Mouse (Mus musculus) lung, embryonic 14.5 days (tissue): ENCODE measurements around the gene Gper1. TPM values are rescaled to one million over a fixed set of nuclear protein-coding genes. Genes with fewer than 3 reads are reported as not detected.

Experiments
- ATAC-seq: fragments of 200-750 bp; cut with Nextera tagmentation; 2 replicates; pipeline ENCODE4 v1.8.0; 2017; ENCODE audit warnings: mild to moderate bottlenecking, moderate TSS enrichment, moderate library complexity; ENCODE audit not compliant: insufficient read depth
- DNase-seq: peaks from one replicate; pipeline ENCODE4 v3.0.0-alpha.2; 2015
- H3K27ac ChIP-seq: fragments of 300-500 bp; sonication (generic); 2 replicates; pipeline ENCODE4 v1.5.1; 2014; ENCODE audit warnings: low read depth, mild to moderate bottlenecking, moderate library complexity
- H3K27me3 ChIP-seq: fragments of 300-500 bp; sonication (generic); 2 replicates; pipeline ENCODE4 v1.6.1; 2014; ENCODE audit warnings: low read length, control low read depth; ENCODE audit not compliant: insufficient read depth
- H3K36me3 ChIP-seq: fragments of 300-500 bp; sonication (generic); 2 replicates; pipeline ENCODE4 v1.6.1; 2014; ENCODE audit warnings: control low read depth; ENCODE audit not compliant: insufficient read depth
- H3K4me1 ChIP-seq: fragments of 300-500 bp; sonication (generic); 2 replicates; pipeline ENCODE4 v1.6.1; 2014; ENCODE audit warnings: antibody characterized with exemption, control low read depth; ENCODE audit not compliant: insufficient read depth
- H3K4me2 ChIP-seq: fragments of 300-500 bp; sonication (generic); 2 replicates; pipeline ENCODE4 v1.6.1; 2014; ENCODE audit warnings: mild to moderate bottlenecking
- H3K4me3 ChIP-seq: fragments of 300-500 bp; sonication (generic); 2 replicates; pipeline ENCODE4 v1.5.1; 2014; ENCODE audit warnings: low read depth, low read length
- H3K9ac ChIP-seq: fragments of 300-500 bp; sonication (generic); 2 replicates; pipeline ENCODE4 v1.6.1; 2014
- H3K9me3 ChIP-seq: fragments of 300-500 bp; sonication (generic); 2 replicates; pipeline ENCODE4 v1.6.1; 2016; ENCODE audit warnings: low read depth, low read length, control low read depth
- CTCF ChIP-seq: IDR thresholded peaks from 2 replicates; pipeline ENCODE4 v1.5.1; 2016; ENCODE audit warnings: antibody characterized with exemption, low read depth
- WGBS: fragments of 180-500 bp; shearing (Covaris S2); extraction: QIAGEN DNeasy Blood & Tissue Kit; methylation state at CpG from one replicate; pipeline ENCODE4 v1.1.7; 2014; 5-methylcytosine and 5-hydroxymethylcytosine counted together
- polyA plus RNA-seq: library from polyadenylated mRNA; unstranded; fragments of >200 nt; fragmentation: Nextera tagmentation; extraction: Ambion mirVana; gene quantifications from 2 replicates; pipeline ENCODE4 v1.2.1, GENCODE M21; 2014

Gene Gper1
- polyA plus RNA-seq, 1 experiment from 2014 or later, result 5.5 TPM

- no peaks in the 10 kb centered on the region for H3K36me3 ChIP-seq
- no peaks in the 10 kb centered on the region for H3K27me3 ChIP-seq
- TF ChIP-seq CTCF, result no peak
- H3K4me1 ChIP-seq, result peaks cover 43% of the 10 kb centered on the region
- peak overlapping the region; percentile 85 for H3K27ac ChIP-seq
- H3K4me2 ChIP-seq, result peak overlapping the region; percentile 90
- H3K4me3 ChIP-seq, result peak overlapping the region; percentile 70
- no peak overlapping the region; the same call in 1 of the 2 replicates for H3K9ac ChIP-seq
- 18% methylated on average over 8 of the region's 8 CpGs for WGBS
- H3K9me3 ChIP-seq, result no peaks in the 10 kb centered on the region
- ATAC-seq, result 0 out of 2 replicates have a peak, but pooled peaks have one; percentile 9
- DNase-seq, result no peak
These were observed 43.1 kb upstream of the Gper1 start for GRCm38 (mm10) chr5:139379771-139380384.

- H3K9ac ChIP-seq, result peak overlapping the region; percentile 65
- H3K36me3 ChIP-seq, result no peaks in the 10 kb centered on the region
- ATAC-seq (peak; percentile 69), DNase-seq (peak; percentile 97)
- H3K4me2 ChIP-seq, result peak overlapping the region; percentile 90
- peak overlapping the region; percentile 85 for H3K27ac ChIP-seq
- no peak for TF ChIP-seq CTCF
- no peaks in the 10 kb centered on the region for H3K9me3 ChIP-seq
- H3K4me3 ChIP-seq, result peak overlapping the region; percentile 70
- H3K4me1 ChIP-seq, result peaks cover 44% of the 10 kb centered on the region
- WGBS, result 1% methylated on average over 67 of the region's 73 CpGs
- no peaks in the 10 kb centered on the region for H3K27me3 ChIP-seq
These were observed 42.3 kb upstream of the Gper1 start for GRCm38 (mm10) chr5:139380385-139381248.

GRCm38 (mm10) chr5:139381586-139382513, 41.1 kb upstream of the Gper1 start:
- TF ChIP-seq CTCF, result no peak
- ATAC-seq, result no peak
- Histone ChIP-seq H3K4me3 (0 out of 2 replicates have a peak overlapping the region, but pooled peaks have one; percentile 15), H3K9ac (peak overlapping the region; percentile 28), H3K27ac (peak overlapping the region; percentile 81; the same call in 1 of the 2 replicates), H3K27me3 (no peaks in the 10 kb centered on the region), H3K9me3 (no peaks in the 10 kb centered on the region), H3K4me1 (peaks cover 42% of the 10 kb centered on the region), H3K4me2 (peak overlapping the region; percentile 90), H3K36me3 (no peaks in the 10 kb centered on the region)
- no peak for DNase-seq
- WGBS, result 71% methylated on average over 18 of the region's 18 CpGs

GRCm38 (mm10) chr5:139382760-139383159, 40.2 kb upstream of the Gper1 start:
- Histone ChIP-seq H3K27ac (peak overlapping the region; percentile 81), H3K27me3 (no peaks in the 10 kb centered on the region), H3K4me1 (peaks cover 36% of the 10 kb centered on the region), H3K9ac (peak overlapping the region; percentile 20; the same call in 1 of the 2 replicates), H3K9me3 (no peaks in the 10 kb centered on the region), H3K36me3 (no peaks in the 10 kb centered on the region), H3K4me3 (no peak overlapping the region), H3K4me2 (peak overlapping the region; percentile 90)
- 0 out of 2 replicates have a peak, but pooled peaks have one; percentile 5 for ATAC-seq
- WGBS, result 46% methylated on average over 8 of the region's 8 CpGs
- no peak for TF ChIP-seq CTCF
- peak; percentile 67 for DNase-seq

- H3K9ac ChIP-seq, result peak overlapping the region; percentile 20; the same call in 1 of the 2 replicates
- peaks cover 36% of the 10 kb centered on the region for H3K4me1 ChIP-seq
- H3K4me2 ChIP-seq, result peak overlapping the region; percentile 32
- H3K27me3 ChIP-seq, result no peaks in the 10 kb centered on the region
- DNase-seq, result no peak
- WGBS, result 61% methylated on average over 9 of the region's 9 CpGs
- no peaks in the 10 kb centered on the region for H3K9me3 ChIP-seq
- no peak for TF ChIP-seq CTCF
- ATAC-seq, result no peak
- H3K36me3 ChIP-seq, result no peaks in the 10 kb centered on the region
- no peak overlapping the region for H3K4me3 ChIP-seq
- peak overlapping the region; percentile 81 for H3K27ac ChIP-seq
These were observed 39.7 kb upstream of the Gper1 start for GRCm38 (mm10) chr5:139383234-139383633.

- 25% methylated on average over 10 of the region's 10 CpGs for WGBS
- H3K27ac ChIP-seq, result no peak overlapping the region
- H3K27me3 ChIP-seq, result no peaks in the 10 kb centered on the region
- H3K36me3 ChIP-seq, result no peaks in the 10 kb centered on the region
- no peak overlapping the region for H3K4me2 ChIP-seq
- DNase-seq, result no peak
- H3K4me1 ChIP-seq, result peaks cover 34% of the 10 kb centered on the region
- H3K9ac ChIP-seq, result no peak overlapping the region
- no peak for TF ChIP-seq CTCF
- H3K9me3 ChIP-seq, result no peaks in the 10 kb centered on the region
- no peak overlapping the region for H3K4me3 ChIP-seq
- no peak for ATAC-seq
These were observed 38.4 kb upstream of the Gper1 start for GRCm38 (mm10) chr5:139384531-139384930.
